Mouse (Mus musculus): Measurements from ENCODE around the gene Cox6b1.

The Cox6b1 gene

DNA sequence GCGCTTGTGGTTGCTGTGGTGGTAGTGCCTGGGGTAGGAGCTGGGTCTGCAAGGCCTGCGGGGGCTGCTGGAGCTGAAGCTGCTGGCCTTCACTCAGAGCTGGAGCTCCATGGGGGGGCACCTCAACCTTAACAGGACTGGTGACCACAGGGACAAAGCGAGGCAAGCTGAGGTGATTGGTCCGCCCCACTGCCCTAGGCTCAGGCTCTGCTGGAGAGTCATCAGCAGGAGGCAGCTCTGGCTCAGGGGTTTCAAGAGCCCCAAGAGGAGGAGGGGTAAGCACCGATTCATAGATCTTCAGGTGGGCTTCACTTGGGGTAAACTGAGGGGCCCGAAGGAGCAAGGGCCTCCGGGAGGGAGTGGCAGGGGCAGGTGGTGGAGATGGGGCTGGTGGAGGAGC is 40.8 kb downstream of the Cox6b1 start:
- DNase-seq (ENCODE audit: low spot score), result no peak

DNA sequence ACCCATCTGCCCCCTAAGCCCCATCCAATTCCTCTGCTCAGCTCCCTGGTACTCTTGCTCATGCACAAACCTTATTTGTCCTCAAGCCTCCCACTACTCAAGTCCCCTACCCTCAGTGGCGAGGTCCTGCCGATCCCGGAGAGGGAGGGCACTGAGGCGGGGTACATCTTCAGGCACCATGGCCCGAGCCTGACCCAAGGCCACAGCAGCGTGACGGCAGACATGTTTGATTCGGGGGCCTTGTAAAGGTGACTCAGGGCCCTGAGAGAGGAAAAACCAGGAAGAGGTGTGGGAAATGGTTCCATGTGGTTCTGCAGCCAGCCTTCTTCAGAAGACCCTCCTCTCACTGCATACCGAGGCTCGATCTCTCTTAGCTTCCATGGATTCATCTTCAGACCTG is 41.6 kb downstream of the Cox6b1 start:
- DNase-seq (ENCODE audit: low spot score), result no peak

DNA sequence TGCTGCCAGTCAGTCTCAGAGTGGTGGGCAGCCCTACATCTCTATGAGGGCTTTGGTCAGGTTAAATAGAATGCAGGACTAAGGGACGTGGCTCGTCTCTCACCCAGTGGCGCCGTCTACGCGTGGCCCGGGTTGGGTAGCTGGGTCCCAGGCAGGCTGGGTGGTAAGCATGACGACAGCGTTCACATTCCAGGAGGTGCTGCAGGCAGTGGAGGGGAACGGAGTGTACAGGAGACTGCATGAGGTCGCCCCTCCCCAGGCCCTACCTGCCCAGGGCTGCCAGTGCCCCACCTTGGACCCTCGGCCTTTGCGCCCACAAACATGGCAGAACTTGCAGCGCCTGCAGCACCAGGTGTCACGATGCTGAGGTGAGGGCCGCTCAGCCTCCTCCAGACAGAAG is 44.4 kb downstream of the Cox6b1 start:
- DNase-seq (ENCODE audit: low spot score), result no peak

DNA sequence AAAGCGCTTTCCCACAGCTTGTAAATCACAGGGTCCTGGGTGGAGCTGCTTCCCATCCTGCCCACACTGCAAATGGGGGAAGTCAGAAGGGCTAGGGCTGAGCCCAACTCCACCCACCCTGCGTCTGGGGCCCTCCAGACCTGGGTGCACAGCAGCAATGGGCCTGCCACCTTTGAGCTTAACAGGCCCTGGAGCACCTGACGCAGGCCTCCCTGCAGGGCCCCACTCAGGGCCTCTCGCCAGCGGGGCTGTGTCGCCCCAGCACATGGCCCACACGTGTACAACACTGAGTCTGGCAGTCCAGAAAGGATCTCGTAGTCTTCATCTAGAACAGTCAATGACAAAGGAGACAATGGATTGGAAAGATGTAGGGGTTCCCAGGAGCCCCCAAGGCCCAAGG is 46.0 kb downstream of the Cox6b1 start:
- DNase-seq (ENCODE audit: low spot score), result no peak

DNA sequence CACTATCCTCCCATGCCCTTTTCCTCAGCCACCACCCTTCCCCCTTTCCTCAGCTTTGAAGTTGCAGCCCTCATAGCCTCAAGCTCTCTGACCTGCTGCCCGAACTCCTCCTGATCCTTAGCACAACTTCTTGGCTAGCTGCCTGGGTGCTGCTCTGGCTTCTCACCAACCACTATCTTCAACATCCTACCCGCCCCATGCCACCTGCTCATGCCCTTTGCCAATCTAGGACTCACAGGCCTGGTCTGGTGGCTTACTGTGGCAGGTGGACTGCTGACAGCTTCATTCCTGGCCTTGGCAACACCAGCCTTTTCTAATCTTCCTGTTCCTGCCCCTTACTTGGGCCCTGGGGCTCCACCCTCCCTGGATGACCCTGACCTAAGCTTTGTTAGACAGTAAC is 53.0 kb downstream of the Cox6b1 start:
- peak; percentile 75 for DNase-seq (ENCODE audit: low spot score)

DNA sequence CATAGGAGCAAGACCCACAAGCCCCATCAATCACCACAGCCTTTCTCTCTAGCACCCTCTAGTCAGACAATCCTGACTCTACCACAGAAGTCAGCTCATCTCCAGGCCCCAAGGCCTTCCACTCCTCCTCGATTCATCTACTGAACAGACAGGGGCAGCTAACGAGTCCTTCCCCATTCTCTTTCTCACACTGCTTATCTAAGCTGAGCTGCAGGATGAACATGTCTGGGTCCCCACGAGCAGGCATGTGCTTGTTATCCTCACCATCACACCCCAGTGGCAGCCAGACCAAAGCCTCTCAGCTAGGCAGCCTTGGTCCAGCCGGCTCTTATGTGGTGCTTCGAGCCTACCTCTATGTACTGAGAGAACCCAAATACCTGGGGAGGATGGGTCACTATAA is 53.6 kb downstream of the Cox6b1 start:
- no peak for DNase-seq (ENCODE audit: low spot score)

DNA sequence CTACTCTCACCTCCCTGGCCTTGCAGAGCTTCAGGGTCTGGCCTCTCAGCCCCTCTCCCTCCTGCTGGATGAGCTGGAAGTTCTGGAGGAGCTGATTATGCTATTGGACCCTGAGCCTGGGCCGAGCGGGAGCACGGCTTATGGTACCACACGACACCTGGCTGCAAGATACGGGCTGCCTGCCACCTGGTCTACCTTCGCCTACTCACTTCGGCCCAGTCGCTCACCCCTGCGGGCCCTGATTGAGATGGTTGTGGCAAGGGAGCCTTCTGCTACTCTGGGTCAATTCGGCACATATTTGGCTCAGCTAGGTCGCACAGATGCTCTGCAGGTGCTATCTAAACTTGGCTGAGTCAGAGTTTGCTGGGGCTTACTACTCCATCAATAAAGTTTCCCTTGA is 58.4 kb downstream of the Cox6b1 start:
- no peak for DNase-seq (ENCODE audit: low spot score)
